Mouse (Mus musculus) olfactory bulb, adult 2 months (tissue): ENCODE data around the gene Ncapg2. TPM values are rescaled to one million over a fixed set of nuclear protein-coding genes. Genes with fewer than 3 reads are reported as not detected.

ENCODE experiments used
- H3K27ac ChIP-seq: fragments of 200-500 bp; 2 replicates; pipeline ENCODE4 v1.5.1; 2012; ENCODE audit warnings: low read depth, low read length; ENCODE audit not compliant: insufficient read depth
- H3K4me1 ChIP-seq: fragments of 200-500 bp; 2 replicates; pipeline ENCODE4 v1.6.1; 2012; ENCODE audit warnings: low read length; ENCODE audit not compliant: control insufficient read depth, insufficient read depth
- H3K4me3 ChIP-seq: fragments of 200-500 bp; 2 replicates; pipeline ENCODE4 v1.5.1; 2012; ENCODE audit warnings: mild to moderate bottlenecking, low read depth, low read length, moderate library complexity; ENCODE audit not compliant: insufficient read depth
- CTCF ChIP-seq: fragments of 200-500 bp; IDR thresholded peaks from 2 replicates; pipeline ENCODE4 v1.5.1; 2012; ENCODE audit warnings: low read depth, mild to moderate bottlenecking, low read length, moderate library complexity; ENCODE audit not compliant: insufficient read depth
- POLR2A ChIP-seq: fragments of 200-500 bp; IDR thresholded peaks from 2 replicates; pipeline ENCODE4 v1.6.1; 2012; ENCODE audit warnings: mild to moderate bottlenecking, low read depth, low read length, moderate library complexity; ENCODE audit not compliant: insufficient read depth
- WGBS: fragments of 180-500 bp; shearing (Covaris S2); methylation state at CpG from one replicate; pipeline ENCODE4 v1.1.7; 2018; 5-methylcytosine and 5-hydroxymethylcytosine counted together
- polyA plus RNA-seq: library from polyadenylated mRNA; stranded (reverse); fragments of >200 nt; gene quantifications from 2 replicates; pipeline ENCODE4 v1.2.4, GENCODE M21; 2012; ENCODE audit warnings: low replicate concordance; ENCODE audit not compliant: missing spikeins, insufficient read depth, insufficient read length

The Ncapg2 gene
- polyA plus RNA-seq, 1 experiment = not detected

DNA sequence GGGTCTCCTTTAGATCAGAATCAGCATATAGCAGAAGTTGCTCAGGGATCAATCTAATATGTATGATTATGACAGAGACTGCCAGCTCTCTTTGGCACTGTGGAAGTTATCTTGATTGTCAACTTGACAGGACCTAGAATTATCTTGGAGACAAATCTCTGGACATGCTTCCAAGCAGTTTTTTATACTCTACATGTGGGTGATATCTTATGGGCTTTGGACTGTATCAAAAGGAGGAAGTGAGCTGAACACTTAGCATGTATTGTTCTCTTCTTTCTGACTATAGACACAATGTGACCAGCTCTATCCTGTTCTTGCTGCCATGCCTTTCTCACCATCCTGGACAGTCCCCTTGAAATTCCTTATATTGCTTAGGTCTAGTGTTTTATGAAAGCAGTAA lies 68.6 kb downstream of the Ncapg2 start:
- TF ChIP-seq CTCF = no peak
- H3K4me3 ChIP-seq = no peak overlapping the region
- no peak overlapping the region for H3K27ac ChIP-seq
- no peaks in the 10 kb centered on the region for H3K4me1 ChIP-seq

DNA sequence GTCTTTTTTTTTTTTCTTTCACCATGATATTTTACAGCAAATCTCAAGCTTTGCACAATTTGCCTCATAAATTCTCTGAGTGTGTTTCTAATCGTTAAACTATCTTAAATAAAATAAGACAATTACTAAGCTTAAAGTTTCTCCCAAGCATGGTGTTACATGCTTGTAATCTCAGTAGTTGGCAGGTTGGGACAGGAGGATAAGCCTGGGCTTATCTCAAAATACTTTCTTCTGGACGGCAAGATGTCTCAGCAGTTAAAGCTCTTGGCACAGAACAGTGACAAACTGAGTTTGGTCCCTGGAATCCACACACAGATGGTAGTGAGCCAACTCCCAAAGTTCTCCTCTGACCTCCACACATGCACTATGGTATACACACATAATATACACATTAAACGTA lies 69.5 kb downstream of the Ncapg2 start:
- Histone ChIP-seq H3K4me1 (no peaks in the 10 kb centered on the region), H3K4me3 (no peak overlapping the region), H3K27ac (no peak overlapping the region)
- WGBS = 74% methylated on average over 3 of the region's 3 CpGs
- TF ChIP-seq POLR2A = no peak
- TF ChIP-seq CTCF = no peak

- TF ChIP-seq POLR2A (no peak), CTCF (no peak)
- H3K27ac ChIP-seq = no peak overlapping the region
- H3K4me3 ChIP-seq = no peak overlapping the region
- WGBS = 76% methylated on average over 1 of the region's 1 CpGs
- H3K4me1 ChIP-seq = no peaks in the 10 kb centered on the region
These were observed 73.6 kb downstream of the Ncapg2 start for GRCm38 (mm10) chr12:116478771-116479170.

GRCm38 (mm10) chr12:116481921-116482320 lies 76.7 kb downstream of the Ncapg2 start:
- Histone ChIP-seq H3K4me3 (no peak overlapping the region), H3K27ac (no peak overlapping the region), H3K4me1 (peaks cover 9% of the 10 kb centered on the region)
- WGBS = 72% methylated on average over 1 of the region's 1 CpGs
- TF ChIP-seq CTCF (no peak), POLR2A (no peak)

- no peak for TF ChIP-seq POLR2A
- TF ChIP-seq CTCF = no peak
- Histone ChIP-seq H3K4me3 (no peak overlapping the region), H3K4me1 (peaks cover 16% of the 10 kb centered on the region), H3K27ac (no peak overlapping the region)
- 61% methylated on average over 2 of the region's 2 CpGs for WGBS
These were observed 78.4 kb downstream of the Ncapg2 start for GRCm38 (mm10) chr12:116483581-116483980.

DNA sequence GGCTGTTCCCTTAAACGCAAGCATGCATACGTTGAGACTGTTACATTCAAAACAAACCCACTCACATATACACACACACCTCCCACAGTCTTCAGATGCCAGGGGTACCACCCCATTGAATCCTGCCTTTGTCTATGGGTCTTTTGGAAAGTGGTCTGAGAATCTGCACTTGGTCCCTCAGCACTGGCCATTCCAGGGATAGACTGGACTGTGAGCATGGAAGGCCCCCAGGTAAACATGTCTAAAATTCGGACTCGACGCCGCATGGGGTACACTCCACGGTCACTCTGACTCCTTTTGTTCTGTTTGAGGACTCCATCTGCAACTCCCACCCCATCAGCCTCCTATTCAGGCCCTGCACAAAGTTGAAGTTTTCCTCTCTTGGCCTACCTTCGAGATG lies 79.8 kb downstream of the Ncapg2 start:
- Histone ChIP-seq H3K4me3 (peak overlapping the region; percentile 70), H3K4me1 (peaks cover 23% of the 10 kb centered on the region), H3K27ac (0 out of 2 replicates have a peak overlapping the region, but pooled peaks have one; percentile 72)
- WGBS = 67% methylated on average over 8 of the region's 8 CpGs
- TF ChIP-seq CTCF (no peak), POLR2A (no peak)

GRCm38 (mm10) chr12:116485591-116486403 lies 80.6 kb downstream of the Ncapg2 start, which contains the start of gene Ptprn2:
TSS of gene Ptprn2 (plus strand) at chr12:116485720.
- Histone ChIP-seq H3K27ac (peak within 1 kb of the TSS; percentile 84), H3K4me3 (peak within 1 kb of the TSS; percentile 70), H3K4me1 (peaks cover 23% of the 10 kb centered on the region)
- TF ChIP-seq POLR2A (peak; percentile 28; the same call in 1 of the 2 replicates), CTCF (no peak)
- under 1% methylated on average over 85 of the region's 86 CpGs for WGBS

GRCm38 (mm10) chr12:116486404-116486730 lies 81.2 kb downstream of the Ncapg2 start:
- TF ChIP-seq CTCF = no peak
- no peak for TF ChIP-seq POLR2A
- peaks cover 23% of the 10 kb centered on the region for H3K4me1 ChIP-seq
- peak overlapping the region; percentile 70 for H3K4me3 ChIP-seq
- under 1% methylated on average over 10 of the region's 10 CpGs for WGBS
- peak overlapping the region; percentile 84 for H3K27ac ChIP-seq

- H3K4me3 ChIP-seq = no peak overlapping the region
- H3K27ac ChIP-seq = peak overlapping the region; percentile 65
- H3K4me1 ChIP-seq = peaks cover 23% of the 10 kb centered on the region
- WGBS = 18% methylated on average over 8 of the region's 8 CpGs
- TF ChIP-seq POLR2A (no peak), CTCF (no peak)
These were observed 83.6 kb downstream of the Ncapg2 start for GRCm38 (mm10) chr12:116488836-116489235.
